Mouse (Mus musculus) thymus, adult 2 months (tissue): ENCODE results near the gene Sh3bp4. TPM values are rescaled to one million over a fixed set of nuclear protein-coding genes. Genes with fewer than 3 reads are reported as not detected.
A peak's percentile ranks its signal among the peaks of the same experiment; 100 is the strongest.

Source experiments
- DNase-seq: peaks from one replicate; pipeline ENCODE4 v3.0.0; 2021
- H3K27ac ChIP-seq: fragments of 200-500 bp; 2 replicates; pipeline ENCODE4 v1.5.1; 2012; ENCODE audit warnings: low read length, control low read depth; ENCODE audit not compliant: control insufficient read depth, insufficient read depth
- H3K27me3 ChIP-seq: fragments of 200-500 bp; 2 replicates; pipeline ENCODE4 v1.6.1; 2012; ENCODE audit warnings: mild to moderate bottlenecking, low read length, moderate library complexity, mixed read lengths; ENCODE audit not compliant: control insufficient read depth, insufficient read depth
- H3K36me3 ChIP-seq: fragments of 200-500 bp; 2 replicates; pipeline ENCODE4 v1.6.1; 2012; ENCODE audit warnings: mild to moderate bottlenecking, low read length, moderate library complexity; ENCODE audit not compliant: control insufficient read depth, insufficient read depth
- H3K4me1 ChIP-seq: fragments of 200-500 bp; replicated peaks from 2 replicates; pipeline ENCODE4 v1.6.1; 2012; ENCODE audit warnings: low read length; ENCODE audit not compliant: control insufficient read depth, insufficient read depth
- H3K4me3 ChIP-seq: fragments of 200-500 bp; 2 replicates; pipeline ENCODE4 v1.5.1; 2012; ENCODE audit warnings: mild to moderate bottlenecking, low read length, control low read depth, moderate library complexity; ENCODE audit not compliant: control insufficient read depth, insufficient read depth
- CTCF ChIP-seq: fragments of 200-500 bp; IDR thresholded peaks from 2 replicates; pipeline ENCODE4 v1.5.1; 2012; ENCODE audit warnings: mild to moderate bottlenecking, control low read depth, low read length, moderate library complexity, borderline replicate concordance; ENCODE audit not compliant: control insufficient read depth, poor library complexity, insufficient read depth; ENCODE audit errors: extremely low read depth
- POLR2A ChIP-seq: fragments of 200-500 bp; IDR thresholded peaks from 2 replicates; pipeline ENCODE4 v1.6.1; 2012; ENCODE audit warnings: mild to moderate bottlenecking, low read length, control low read depth, moderate library complexity; ENCODE audit not compliant: control insufficient read depth, poor library complexity, insufficient read depth; ENCODE audit errors: extremely low read depth
- WGBS: fragments of 180-500 bp; shearing (Covaris S2); methylation state at CpG from one replicate; pipeline ENCODE4 v1.1.7; 2018; 5-methylcytosine and 5-hydroxymethylcytosine counted together
- polyA plus RNA-seq: library from polyadenylated mRNA; depleted of rRNA; stranded (reverse); fragments of >200 nt; gene quantifications from 2 replicates; pipeline ENCODE4 v1.2.3, GENCODE M21; 2012

The Sh3bp4 gene
- polyA plus RNA-seq, 1 experiment, result 9.1 TPM

DNA sequence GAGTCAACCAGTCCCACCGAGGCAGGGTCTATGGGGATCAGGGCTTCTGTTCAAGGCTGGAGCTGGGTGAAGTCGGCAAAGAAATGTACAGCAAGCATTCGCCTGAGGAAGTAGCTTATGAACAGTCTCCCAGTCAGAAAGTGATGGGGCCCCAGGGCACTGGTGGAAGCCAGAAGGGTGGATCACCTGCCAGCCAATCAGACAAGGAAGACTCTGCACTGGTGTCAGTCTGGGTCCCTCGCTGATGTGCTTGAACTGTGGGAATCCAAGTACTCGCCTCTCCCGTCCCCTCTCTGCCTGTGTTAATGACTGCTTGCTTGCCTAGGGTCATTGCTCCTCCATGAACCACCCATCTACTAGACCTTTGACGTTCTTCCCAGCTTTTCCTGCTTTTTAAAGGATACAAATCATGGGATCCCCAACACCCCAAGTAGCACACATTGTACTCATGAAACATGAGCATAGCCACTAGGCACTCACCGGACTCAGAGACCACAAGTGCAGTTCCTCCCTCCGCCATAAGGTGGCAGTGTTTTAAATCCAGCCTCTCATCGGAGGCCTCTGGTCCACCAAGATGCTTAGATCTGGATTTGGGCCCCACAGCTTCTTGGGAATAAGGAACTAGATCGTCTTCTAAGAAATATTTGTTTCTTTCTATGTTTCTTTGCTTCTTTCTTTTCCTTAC is 122.5 kb downstream of the Sh3bp4 start:
- no peak for TF ChIP-seq POLR2A
- no peak for TF ChIP-seq CTCF
- Histone ChIP-seq H3K27me3 (no peaks in the 10 kb centered on the region), H3K4me3 (no peak overlapping the region), H3K4me1 (no peaks in the 10 kb centered on the region), H3K36me3 (no peaks in the 10 kb centered on the region), H3K27ac (no peak overlapping the region)
- peak; percentile 34 for DNase-seq
- WGBS, result 50% methylated on average over 11 of the region's 11 CpGs

DNA sequence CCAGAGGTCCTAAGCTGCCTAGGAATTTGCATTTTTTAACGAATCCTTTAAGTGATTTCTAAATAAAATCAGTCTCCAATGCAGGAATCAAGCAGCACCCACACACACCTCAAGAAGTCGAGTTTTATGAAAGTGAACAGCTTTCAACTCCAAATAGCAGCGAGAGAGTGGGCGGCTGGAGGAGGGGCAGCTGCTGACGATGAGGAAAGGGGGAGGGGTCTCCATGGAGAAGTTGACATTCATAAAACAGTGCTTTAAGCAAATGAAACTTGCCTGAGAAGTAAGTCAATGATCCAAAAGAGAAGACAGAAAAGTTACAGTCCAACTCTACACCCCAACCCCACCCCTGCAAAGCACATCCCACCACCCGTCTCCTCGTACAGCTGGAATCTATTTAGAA is 123.4 kb downstream of the Sh3bp4 start:
- Histone ChIP-seq H3K4me1 (no peaks in the 10 kb centered on the region), H3K27me3 (no peaks in the 10 kb centered on the region), H3K36me3 (no peaks in the 10 kb centered on the region), H3K4me3 (no peak overlapping the region), H3K27ac (no peak overlapping the region)
- TF ChIP-seq POLR2A (no peak), CTCF (no peak)
- WGBS, result 86% methylated on average over 7 of the region's 7 CpGs
- DNase-seq, result no peak

DNA sequence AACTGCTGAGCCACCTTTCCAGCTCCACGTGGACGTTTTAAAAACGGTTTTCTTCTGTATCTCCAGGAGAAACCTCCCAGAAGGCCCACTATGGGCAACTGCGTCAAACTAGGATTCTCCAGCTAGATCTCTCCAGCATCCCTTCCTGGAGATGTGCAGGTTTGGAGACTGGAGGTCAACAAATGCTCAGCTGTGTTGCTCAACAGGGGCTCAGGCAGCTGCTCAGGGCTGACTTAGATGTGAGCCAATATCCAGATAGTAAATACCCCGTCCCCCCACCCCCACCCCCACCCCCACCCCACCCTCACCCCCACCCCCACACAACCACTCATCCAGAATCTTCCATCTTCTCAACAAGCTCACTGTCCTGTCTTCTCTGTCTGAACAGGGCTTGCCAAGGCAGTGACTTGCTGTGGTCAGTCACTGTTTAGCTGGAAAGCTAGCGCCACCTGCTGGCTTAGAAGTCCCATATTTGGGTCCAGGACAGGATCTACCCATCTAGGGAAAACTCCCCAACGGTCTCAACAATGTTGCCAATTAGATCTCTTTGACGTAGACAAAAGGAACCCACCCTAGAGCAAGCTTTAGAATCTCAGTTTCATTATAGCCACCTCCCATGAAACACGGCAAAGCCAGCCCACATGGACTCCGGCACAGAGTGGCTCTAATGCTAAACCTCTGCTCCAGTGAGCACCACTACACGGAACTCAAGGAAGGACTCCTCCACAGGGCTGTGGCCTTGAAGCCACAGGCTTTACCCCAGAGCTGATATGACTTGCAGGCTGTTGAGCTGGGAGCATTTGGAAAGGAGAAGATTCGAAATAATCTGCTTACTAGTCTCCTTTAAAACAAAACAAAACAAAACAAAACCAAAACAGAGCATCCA is 125.9 kb downstream of the Sh3bp4 start:
- Histone ChIP-seq H3K4me3 (no peak overlapping the region), H3K27ac (no peak overlapping the region), H3K4me1 (no peaks in the 10 kb centered on the region), H3K27me3 (no peaks in the 10 kb centered on the region), H3K36me3 (no peaks in the 10 kb centered on the region)
- TF ChIP-seq POLR2A, result no peak
- TF ChIP-seq CTCF, result no peak
- 55% methylated on average over 12 of the region's 12 CpGs for WGBS
- DNase-seq, result peak; percentile 48
